26 mouse cellular contexts compared by ENCODE assay signal in the genomic region with DNA sequence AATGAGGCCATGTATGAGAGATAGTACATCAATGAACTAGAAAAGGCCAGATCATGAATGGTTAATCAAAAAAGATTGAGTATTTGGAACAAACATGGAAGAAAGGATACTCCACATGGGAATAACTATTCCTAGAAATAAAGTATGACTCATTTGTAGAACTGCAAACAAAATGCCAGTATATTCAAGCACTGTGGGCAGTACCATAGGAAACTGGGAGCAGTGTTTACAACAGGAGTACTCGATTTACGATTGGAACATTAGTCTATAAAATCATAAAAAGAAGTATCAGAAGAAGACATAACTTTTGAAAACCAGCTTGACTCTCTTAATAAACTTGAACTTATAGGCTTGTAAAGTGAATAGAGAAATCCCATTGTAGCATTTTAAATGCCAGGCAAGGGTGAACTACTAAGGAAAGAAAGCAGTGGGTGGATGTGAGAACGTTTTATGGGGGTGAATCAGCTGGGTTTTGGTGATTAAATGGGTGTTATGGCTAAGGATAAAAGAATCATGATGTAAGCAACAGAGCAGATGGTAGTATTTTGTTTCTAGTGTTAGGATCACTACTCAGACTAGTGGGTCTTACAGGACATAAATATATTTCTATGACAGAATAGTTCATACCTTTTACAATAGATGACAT.
A peak's percentile ranks its signal among the peaks of the same experiment; 100 is the strongest.
DNase-seq lines count a peak whose midpoint lies in the region; ATAC-seq and TF ChIP-seq lines count a peak whose summit lies in the region.
"Had no signal": no experiment of that assay in that cellular context is flagged by ENCODE, and none has a peak within 500 bp of the region (broad histone marks: within the 10 kb centered on the region; RNA-seq: fewer than 3 reads in every experiment).

No protein-coding gene starts in this region.

- H3K4me3 ChIP-seq in left cerebral cortex, adult 2 months = no peak overlapping the region
- H3K4me3 ChIP-seq in hindbrain, embryonic 11.5 days (ENCODE audit: low read depth, low read length) = no peak overlapping the region
- H3K4me3 ChIP-seq: forebrain, embryonic 10.5 days; forebrain, embryonic 13.5 days; gastrocnemius, adult 2 months; heart, embryonic 15.5 days; hindbrain, embryonic 10.5 days had no signal

- H3K27ac ChIP-seq in left cerebral cortex, adult 2 months = no peak overlapping the region
- H3K27ac ChIP-seq in hindbrain, embryonic 11.5 days (ENCODE audit: low read depth, low read length) = no peak overlapping the region
- H3K27ac ChIP-seq: forebrain, embryonic 10.5 days; forebrain, embryonic 13.5 days; gastrocnemius, adult 2 months; heart, embryonic 15.5 days; hindbrain, embryonic 10.5 days; hindbrain, embryonic 14.5 days; hindbrain, postnatal 0 days had no signal

- peak; percentile 95 for ATAC-seq in frontal cortex, adult (ENCODE audit: low TSS enrichment)
- no peak for ATAC-seq in hindbrain, embryonic 11.5 days (ENCODE audit: low FRiP score)
- ATAC-seq: activated CD4-positive, CD25-positive, alpha-beta regulatory T cell, adult 4 months; forebrain, embryonic 13.5 days; forebrain, embryonic 16.5 days; hindbrain, postnatal 0 days; inflammation-experienced regulatory T-cells, adult 6 months had no signal

- H3K9ac ChIP-seq in hindbrain, embryonic 11.5 days (ENCODE audit: low read depth, low read length) = no peak overlapping the region
- H3K9ac ChIP-seq: forebrain, embryonic 13.5 days; heart, embryonic 15.5 days; hindbrain, embryonic 14.5 days had no signal

- H3K4me1 ChIP-seq in hindbrain, embryonic 11.5 days (replicated peaks; ENCODE audit: control insufficient read depth, insufficient read depth, low read length) = no peaks in the 10 kb centered on the region
- H3K4me1 ChIP-seq: forebrain, embryonic 13.5 days; heart, embryonic 15.5 days; hindbrain, embryonic 10.5 days had no signal

- intact Hi-C loops in left cerebral cortex, adult 2 months (cut with DNase I) = no loop called here

- DNase-seq in frontal cortex, postnatal 14 days (ENCODE audit: low spot score in 2 of 2) = no peak
- peak; percentile 1 for DNase-seq in left cerebral cortex, adult 11 months (ENCODE audit: low spot score)
- DNase-seq in left cerebral cortex, adult 2 months (ENCODE audit: extremely low spot score in 1 of 2, low spot score in 2 of 2) = no peak
- DNase-seq in brain, adult 2 months (ENCODE audit: low read depth, low spot score) = peak; percentile 68
- DNase-seq in hindbrain, embryonic 11.5 days (ENCODE audit: low spot score) = no peak
- DNase-seq: adrenal gland, adult 8-10 months; adrenal gland, postnatal 25 days; cerebellum, adult 18-20 months; cerebellum, adult 9-10 months; cerebellum, postnatal 14 days; gastrocnemius, adult 2 months; gastrocnemius, postnatal 14 days; heart, adult 11 months; heart, postnatal 10 days; heart, postnatal 36 days had no signal

- no peak overlapping the region for H3K4me2 ChIP-seq in hindbrain, embryonic 11.5 days (replicated peaks; ENCODE audit: low read depth, low read length)
- H3K4me2 ChIP-seq: forebrain, embryonic 13.5 days; heart, embryonic 11.5 days; heart, embryonic 15.5 days; hindbrain, embryonic 14.5 days had no signal

- 68% methylated on average over 3 of the region's 3 CpGs for WGBS in hindbrain, embryonic 11.5 days

- H3K27me3 ChIP-seq in hindbrain, embryonic 11.5 days (ENCODE audit: control insufficient read depth, insufficient read depth, low read length) = no peaks in the 10 kb centered on the region
- H3K27me3 ChIP-seq: forebrain, embryonic 13.5 days; heart, embryonic 15.5 days had no signal

- no peak for TF ChIP-seq CTCF in left cerebral cortex, adult 2 months (IDR thresholded peaks at IDR 0.05)

- H3K36me3 ChIP-seq in hindbrain, embryonic 11.5 days (ENCODE audit: control insufficient read depth, insufficient read depth, low read length) = no peaks in the 10 kb centered on the region
- H3K36me3 ChIP-seq: forebrain, embryonic 10.5 days; heart, embryonic 15.5 days; hindbrain, embryonic 10.5 days had no signal

- no peaks in the 10 kb centered on the region for H3K9me3 ChIP-seq in hindbrain, embryonic 11.5 days (ENCODE audit: control insufficient read depth, low read length)
- H3K9me3 ChIP-seq: forebrain, embryonic 10.5 days; forebrain, embryonic 13.5 days; heart, embryonic 15.5 days; hindbrain, embryonic 10.5 days had no signal

Comparison
In these comparisons a context has a peak if more than half of its experiments do, and no peak if none do; other contexts are left out.
1. DNase-seq: peak in left cerebral cortex, adult 11 months (single experiment) and brain, adult 2 months (single experiment); none in frontal cortex, postnatal 14 days (0 of 2), left cerebral cortex, adult 2 months (0 of 2) and hindbrain, embryonic 11.5 days (single experiment).